Mouse (Mus musculus): ENCODE measurements around the gene Uaca. TPM values are rescaled to one million over a fixed set of nuclear protein-coding genes. Genes with fewer than 3 reads are reported as not detected.

The Uaca gene
- total RNA-seq, 2 experiments from 2014 or later = 0.07 TPM; not detected in 1

GRCm38 (mm10) chr9:60832233-60832632, 37.9 kb downstream of the Uaca start:
- ATAC-seq (ENCODE audit: poor library complexity, severe bottlenecking) = no peak

- ATAC-seq (ENCODE audit: poor library complexity, severe bottlenecking) = no peak
These were observed 41.8 kb downstream of the Uaca start for GRCm38 (mm10) chr9:60836151-60836550.

GRCm38 (mm10) chr9:60837078-60837448, 42.7 kb downstream of the Uaca start:
- no peak for ATAC-seq (ENCODE audit: poor library complexity, severe bottlenecking)

- ATAC-seq (ENCODE audit: poor library complexity, severe bottlenecking) = peak; percentile 69
These were observed 43.3 kb downstream of the Uaca start for GRCm38 (mm10) chr9:60837449-60838141.

GRCm38 (mm10) chr9:60838331-60838872, 44.1 kb downstream of the Uaca start:
- ATAC-seq (ENCODE audit: poor library complexity, severe bottlenecking) = no peak

- no peak for ATAC-seq (ENCODE audit: poor library complexity, severe bottlenecking)
These were observed 47.1 kb downstream of the Uaca start for GRCm38 (mm10) chr9:60841393-60841792.

- ATAC-seq (ENCODE audit: poor library complexity, severe bottlenecking) = no peak
These were observed 49.2 kb downstream of the Uaca start for GRCm38 (mm10) chr9:60843415-60844076.

- ATAC-seq (ENCODE audit: poor library complexity, severe bottlenecking) = no peak
These were observed 54.4 kb downstream of the Uaca start for GRCm38 (mm10) chr9:60848730-60849129.

GRCm38 (mm10) chr9:60849986-60850385, 55.6 kb downstream of the Uaca start:
- ATAC-seq (ENCODE audit: poor library complexity, severe bottlenecking) = no peak

GRCm38 (mm10) chr9:60854196-60854595, 59.9 kb downstream of the Uaca start:
- no peak for ATAC-seq (ENCODE audit: poor library complexity, severe bottlenecking)

- ATAC-seq (ENCODE audit: poor library complexity, severe bottlenecking) = no peak
These were observed 63.5 kb downstream of the Uaca start for GRCm38 (mm10) chr9:60857833-60858232.

- ATAC-seq (ENCODE audit: poor library complexity, severe bottlenecking) = peak; percentile 81
These were observed 64.1 kb downstream of the Uaca start for GRCm38 (mm10) chr9:60858306-60858960.

GRCm38 (mm10) chr9:60859031-60859430, 64.7 kb downstream of the Uaca start:
- ATAC-seq (ENCODE audit: poor library complexity, severe bottlenecking) = peak; percentile 75

GRCm38 (mm10) chr9:60861030-60861429, 66.7 kb downstream of the Uaca start:
- ATAC-seq (ENCODE audit: poor library complexity, severe bottlenecking) = no peak

GRCm38 (mm10) chr9:60864664-60865063, 70.3 kb downstream of the Uaca start:
- ATAC-seq (ENCODE audit: poor library complexity, severe bottlenecking) = no peak

GRCm38 (mm10) chr9:60865866-60866265, 71.5 kb downstream of the Uaca start:
- ATAC-seq (ENCODE audit: poor library complexity, severe bottlenecking) = no peak

- ATAC-seq (ENCODE audit: poor library complexity, severe bottlenecking) = no peak
These were observed 76.1 kb downstream of the Uaca start for GRCm38 (mm10) chr9:60870451-60870850.

GRCm38 (mm10) chr9:60870919-60871503, 76.7 kb downstream of the Uaca start:
- no peak for ATAC-seq (ENCODE audit: poor library complexity, severe bottlenecking)

- ATAC-seq (ENCODE audit: poor library complexity, severe bottlenecking) = no peak
These were observed 79.1 kb downstream of the Uaca start for GRCm38 (mm10) chr9:60873257-60874054.

- ATAC-seq (ENCODE audit: poor library complexity, severe bottlenecking) = no peak
These were observed 79.7 kb downstream of the Uaca start for GRCm38 (mm10) chr9:60874055-60874392.

GRCm38 (mm10) chr9:60876085-60876484, 81.7 kb downstream of the Uaca start:
- ATAC-seq (ENCODE audit: poor library complexity, severe bottlenecking) = no peak

All from megakaryocyte, adult 5-6 weeks (primary cell).